ENCODE assay signal across 8 mouse cellular contexts in the genomic region with DNA sequence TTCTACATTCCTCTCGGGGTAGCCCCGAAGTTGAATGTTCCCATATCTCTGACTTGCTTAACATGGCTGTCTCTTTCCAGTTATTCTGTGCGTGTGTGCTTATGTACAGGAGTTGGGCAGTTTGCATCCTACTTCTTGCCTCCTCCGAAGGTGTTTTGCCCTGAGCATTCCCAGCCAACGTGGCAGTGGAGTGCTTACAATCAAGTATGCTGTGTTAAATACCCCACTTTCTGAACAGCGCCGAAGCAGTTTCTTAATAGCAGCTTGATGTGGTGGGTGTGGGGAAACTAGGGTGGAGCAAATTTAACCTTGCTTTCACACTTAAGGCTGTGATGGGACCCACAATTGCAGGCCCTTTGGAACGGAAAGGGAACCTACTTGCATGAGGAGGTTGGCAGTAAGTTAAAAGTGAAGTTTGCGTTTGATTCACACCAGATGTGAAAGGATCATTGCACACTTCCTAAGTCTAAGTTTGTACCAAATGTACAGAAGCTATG. TPM values are rescaled to one million over a fixed set of nuclear protein-coding genes. Genes with fewer than 3 reads are reported as not detected.
DNase-seq lines count a peak whose midpoint lies in the region; ATAC-seq lines count a peak whose summit lies in the region.

No protein-coding gene starts in this region.

- H3K4me2 ChIP-seq in neural tube, embryonic 11.5 days (ENCODE audit: low read depth) = peak overlapping the region; percentile 89

- H3K36me3 ChIP-seq in neural tube, embryonic 11.5 days (ENCODE audit: control insufficient read depth, insufficient read depth, low read length) = no peaks in the 10 kb centered on the region
- H3K36me3 ChIP-seq in forebrain, embryonic 10.5 days (replicated peaks) = no peaks in the 10 kb centered on the region
- H3K36me3 ChIP-seq in splenic B cell, adult 2 months (ENCODE audit: control insufficient read depth, insufficient read depth, low read length, poor library complexity, severe bottlenecking) = no peaks in the 10 kb centered on the region

- no peak overlapping the region for H3K27ac ChIP-seq in neural tube, embryonic 11.5 days (ENCODE audit: low read depth, low read length)
- peak overlapping the region; percentile 92 for H3K27ac ChIP-seq in forebrain, embryonic 10.5 days

- no peak for ATAC-seq in neural tube, embryonic 11.5 days (ENCODE audit: insufficient read depth, low FRiP score, low TSS enrichment)

- no peaks in the 10 kb centered on the region for H3K27me3 ChIP-seq in neural tube, embryonic 11.5 days (ENCODE audit: control insufficient read depth, insufficient read depth, low read length)
- H3K27me3 ChIP-seq in forebrain, embryonic 10.5 days (ENCODE audit: poor library complexity, severe bottlenecking) = peaks cover 19% of the 10 kb centered on the region
- no peaks in the 10 kb centered on the region for H3K27me3 ChIP-seq in splenic B cell, adult 2 months (ENCODE audit: control insufficient read depth, insufficient read depth, low read length, poor library complexity, severe bottlenecking)

- WGBS in neural tube, embryonic 11.5 days = 15% methylated on average over 9 of the region's 9 CpGs
- 30% methylated on average over 9 of the region's 9 CpGs for WGBS in forebrain, embryonic 10.5 days

- H3K4me1 ChIP-seq in neural tube, embryonic 11.5 days (ENCODE audit: control insufficient read depth, insufficient read depth, low read length) = peaks cover 13% of the 10 kb centered on the region
- peaks cover 43% of the 10 kb centered on the region for H3K4me1 ChIP-seq in forebrain, embryonic 10.5 days

- peak overlapping the region; percentile 78 for H3K9ac ChIP-seq in neural tube, embryonic 11.5 days (ENCODE audit: low read length)

- peak overlapping the region; percentile 87 for H3K4me3 ChIP-seq in neural tube, embryonic 11.5 days (ENCODE audit: low read depth, low read length)
- peak overlapping the region; percentile 98 for H3K4me3 ChIP-seq in forebrain, embryonic 10.5 days

- H3K9me3 ChIP-seq in neural tube, embryonic 11.5 days (ENCODE audit: control insufficient read depth, low read length) = no peaks in the 10 kb centered on the region
- no peaks in the 10 kb centered on the region for H3K9me3 ChIP-seq in forebrain, embryonic 10.5 days

- no peak for DNase-seq in neural tube, embryonic 11.5 days (ENCODE audit: low spot score)
- no peak for DNase-seq in neural tube, embryonic 10.5 days (ENCODE audit: extremely low spot score, low spot score)
- peak; percentile 21 for DNase-seq in forebrain, embryonic 10.5 days (ENCODE audit: extremely low spot score, low spot score)
- peak; percentile 33 for DNase-seq in liver
- DNase-seq in splenic B cell, adult 2 months (ENCODE audit: low read depth, low spot score) = peak; percentile 34
- no peak for DNase-seq in cerebellum, adult 11 months
- DNase-seq in urinary bladder, postnatal 10 days (ENCODE audit: low spot score) = no peak
- no peak for DNase-seq in kidney, adult 11 months

RNA-seq across cellular contexts. Expression of a gene that starts 1.1 kb away (rescaled TPM):
- 11.8 and 12.2 TPM in 2 replicates for polyA plus RNA-seq in neural tube, embryonic 11.5 days (2014; fragmentation: Nextera tagmentation; extraction: Ambion mirVana)
- polyA plus RNA-seq in forebrain, embryonic 10.5 days (2016; fragmentation: Nextera tagmentation; extraction: Ambion mirVana) = 7.4 and 7.7 TPM in 2 replicates

RNA-seq across cellular contexts. Expression of a gene that starts 27.8 kb away (rescaled TPM):
- polyA plus RNA-seq in neural tube, embryonic 11.5 days (2014; fragmentation: Nextera tagmentation; extraction: Ambion mirVana) = 86.8 and 87.9 TPM in 2 replicates
- polyA plus RNA-seq in forebrain, embryonic 10.5 days (2016; fragmentation: Nextera tagmentation; extraction: Ambion mirVana) = 93.2 and 93.7 TPM in 2 replicates

RNA-seq across cellular contexts. Expression of a gene that starts 46.6 kb away (rescaled TPM):
- polyA plus RNA-seq in neural tube, embryonic 11.5 days (2014; fragmentation: Nextera tagmentation; extraction: Ambion mirVana) = 132 and 136 TPM in 2 replicates
- 118 and 119 TPM in 2 replicates for polyA plus RNA-seq in forebrain, embryonic 10.5 days (2016; fragmentation: Nextera tagmentation; extraction: Ambion mirVana)

Comparison
In these comparisons a context has a peak if more than half of its experiments do, and no peak if none do; other contexts are left out.
1. DNase-seq: peak in forebrain, embryonic 10.5 days (single experiment), liver (single experiment) and splenic B cell, adult 2 months (single experiment); none in neural tube, embryonic 11.5 days (single experiment), neural tube, embryonic 10.5 days (single experiment), cerebellum, adult 11 months (single experiment), urinary bladder, postnatal 10 days (single experiment) and kidney, adult 11 months (single experiment).